Mouse (Mus musculus) hindbrain, embryonic 14.5 days (tissue): ENCODE measurements around the gene Lasp1. TPM values are rescaled to one million over a fixed set of nuclear protein-coding genes. Genes with fewer than 3 reads are reported as not detected.

ENCODE experiments used
- ATAC-seq: fragments of 200-750 bp; cut with Nextera tagmentation; 2 replicates; pipeline ENCODE4 v1.8.0; 2017; ENCODE audit warnings: moderate number of reproducible peaks, mild to moderate bottlenecking, moderate TSS enrichment, moderate library complexity; ENCODE audit not compliant: low FRiP score
- DNase-seq: peaks from one replicate; pipeline ENCODE4 v3.0.0-alpha.2; 2015; ENCODE audit warnings: low spot score
- H3K27ac ChIP-seq: fragments of 300-500 bp; sonication (generic); 2 replicates; pipeline ENCODE4 v1.5.1; 2014; ENCODE audit warnings: mild to moderate bottlenecking, moderate library complexity
- H3K27me3 ChIP-seq: fragments of 300-500 bp; sonication (generic); 2 replicates; pipeline ENCODE4 v1.6.1; 2014; ENCODE audit warnings: mild to moderate bottlenecking, low read length, mixed read lengths; ENCODE audit not compliant: control insufficient read depth, insufficient read depth
- H3K36me3 ChIP-seq: fragments of 300-500 bp; sonication (generic); replicated peaks from 2 replicates; pipeline ENCODE4 v1.6.1; 2014; ENCODE audit not compliant: control insufficient read depth, insufficient read depth
- H3K4me1 ChIP-seq: fragments of 300-500 bp; sonication (generic); replicated peaks from 2 replicates; pipeline ENCODE4 v1.6.1; 2014; ENCODE audit warnings: antibody characterized with exemption, low read length, mixed read lengths; ENCODE audit not compliant: control insufficient read depth, insufficient read depth
- H3K4me2 ChIP-seq: fragments of 300-500 bp; sonication (generic); replicated peaks from 2 replicates; pipeline ENCODE4 v1.6.1; 2014; ENCODE audit warnings: mild to moderate bottlenecking, moderate library complexity
- H3K4me3 ChIP-seq: fragments of 300-500 bp; sonication (generic); replicated peaks from 2 replicates; pipeline ENCODE4 v1.5.1; 2014; ENCODE audit warnings: mild to moderate bottlenecking, low read length
- H3K9ac ChIP-seq: fragments of 300-500 bp; sonication (generic); 2 replicates; pipeline ENCODE4 v1.6.1; 2014
- H3K9me3 ChIP-seq: fragments of 300-500 bp; sonication (generic); 2 replicates; pipeline ENCODE4 v1.6.1; 2016; ENCODE audit warnings: low read length; ENCODE audit not compliant: control insufficient read depth
- WGBS: fragments of 180-500 bp; shearing (Covaris S2); extraction: QIAGEN DNeasy Blood & Tissue Kit; methylation state at CpG from one replicate; pipeline ENCODE4 v1.1.7; 2014; 5-methylcytosine and 5-hydroxymethylcytosine counted together
- polyA plus RNA-seq: library from polyadenylated mRNA; unstranded; fragments of >200 nt; fragmentation: Nextera tagmentation; extraction: Ambion mirVana; gene quantifications from 2 replicates; pipeline ENCODE4 v1.2.1, GENCODE M21; 2014

Gene Lasp1
- polyA plus RNA-seq, 1 experiment from 2014 or later: 110 TPM

DNA sequence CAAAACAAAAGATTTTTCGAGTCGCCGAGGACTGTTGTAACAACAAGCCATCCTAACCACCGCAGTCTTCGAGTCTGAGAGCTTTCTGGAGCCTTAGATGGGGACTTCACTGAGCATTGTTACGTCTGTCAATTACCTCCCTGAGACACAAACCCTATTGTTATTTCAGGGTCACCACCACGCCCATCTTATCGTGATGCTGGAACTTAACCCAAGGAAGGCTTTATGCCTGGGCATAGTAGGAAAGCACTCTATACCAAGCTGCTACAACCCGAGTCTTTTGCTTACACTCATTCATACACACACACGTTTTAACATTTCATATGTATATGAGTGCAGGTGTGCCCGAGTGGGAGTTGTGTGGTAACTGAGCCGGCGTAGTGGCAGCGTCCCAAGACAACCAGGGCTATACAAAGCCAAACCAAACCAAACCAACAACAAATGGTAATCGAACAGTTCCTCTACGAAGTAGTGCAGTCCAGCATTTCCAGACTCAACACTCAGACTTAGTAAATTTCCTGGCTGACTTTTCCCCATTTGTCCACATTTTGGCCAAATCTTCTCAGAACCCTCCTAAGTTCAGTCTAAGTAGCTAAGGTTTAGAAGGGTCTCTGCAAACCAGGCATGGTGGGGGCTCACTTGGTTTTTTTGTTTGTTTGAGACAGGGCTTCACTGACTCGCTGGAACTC is 22.8 kb upstream of the Lasp1 start, which contains the start of gene 1700001P01Rik:
Gene 1700001P01Rik, minus strand, starts transcription at position 111 of the 689 bp plus-strand sequence.
- H3K27ac ChIP-seq: no peak within 1 kb of the TSS
- H3K4me3 ChIP-seq: no peak within 1 kb of the TSS
- no peak for ATAC-seq
- WGBS: 44% methylated on average over 17 of the region's 17 CpGs
- peaks cover 57% of the 10 kb centered on the region for H3K36me3 ChIP-seq
- H3K4me2 ChIP-seq: no peak within 1 kb of the TSS
- no peak for DNase-seq
- no peaks in the 10 kb centered on the region for H3K9me3 ChIP-seq
- peaks cover 11% of the 10 kb centered on the region; the same call in 1 of the 2 replicates for H3K4me1 ChIP-seq
- H3K9ac ChIP-seq: no peak within 1 kb of the TSS
- no peaks in the 10 kb centered on the region for H3K27me3 ChIP-seq

DNA sequence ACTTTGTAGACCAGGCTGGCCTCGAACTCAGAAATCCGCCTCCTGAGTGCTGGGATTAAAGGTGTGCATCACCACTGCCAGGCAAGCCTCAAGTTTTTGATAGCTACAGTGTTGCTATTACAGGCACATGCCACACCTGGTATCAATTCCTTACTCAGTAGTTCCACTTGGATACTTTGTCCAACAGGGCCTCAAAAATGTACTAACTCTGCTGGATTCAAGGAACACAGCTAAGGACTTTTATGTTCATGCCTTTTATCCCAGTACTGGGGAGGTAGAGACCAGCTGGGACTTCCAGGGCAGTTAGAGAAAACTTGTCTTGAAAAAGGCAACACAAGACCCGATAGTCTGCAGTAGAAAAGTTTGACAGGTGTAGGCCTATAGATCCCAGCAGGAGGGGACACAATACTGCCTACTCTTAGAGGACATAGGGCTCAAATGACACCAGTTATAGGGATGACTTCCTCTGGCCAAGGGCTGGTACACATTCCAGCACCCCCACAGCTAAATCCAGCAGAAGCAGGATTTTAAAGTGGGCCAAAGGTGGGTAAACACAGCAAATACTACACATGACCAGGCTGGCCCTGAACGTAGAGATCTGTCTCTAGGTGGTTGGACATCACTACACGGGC is 22.2 kb upstream of the Lasp1 start:
- DNase-seq (no peak), ATAC-seq (no peak)
- peaks cover 61% of the 10 kb centered on the region for H3K36me3 ChIP-seq
- no peak overlapping the region for H3K4me3 ChIP-seq
- 56% methylated on average over 5 of the region's 5 CpGs for WGBS
- H3K9ac ChIP-seq: no peak overlapping the region
- H3K9me3 ChIP-seq: no peaks in the 10 kb centered on the region
- no peaks in the 10 kb centered on the region for H3K27me3 ChIP-seq
- H3K4me2 ChIP-seq: no peak overlapping the region
- H3K27ac ChIP-seq: no peak overlapping the region
- H3K4me1 ChIP-seq: peaks cover 15% of the 10 kb centered on the region; the same call in 1 of the 2 replicates

DNA sequence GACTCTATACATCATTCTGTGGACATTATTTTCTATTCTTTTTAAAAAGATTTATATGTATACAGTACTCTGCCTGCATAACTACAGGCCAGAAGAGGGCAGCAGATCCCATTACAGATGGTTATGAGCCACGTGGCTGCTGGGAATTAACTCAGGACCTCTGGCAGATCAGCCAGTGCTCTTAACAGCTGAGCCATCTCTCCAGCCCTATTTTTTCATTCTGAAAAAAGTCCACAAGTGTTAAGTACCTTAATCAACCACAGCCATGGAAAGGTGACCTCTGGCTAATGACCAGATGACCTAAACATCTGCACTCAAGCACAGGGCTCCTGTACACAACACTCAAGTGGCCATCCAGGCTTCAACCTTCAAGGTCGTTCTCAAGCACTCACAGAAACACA is 21.7 kb upstream of the Lasp1 start:
- Histone ChIP-seq H3K9ac (no peak overlapping the region), H3K27me3 (no peaks in the 10 kb centered on the region), H3K27ac (no peak overlapping the region), H3K4me1 (peaks cover 15% of the 10 kb centered on the region; the same call in 1 of the 2 replicates), H3K9me3 (no peaks in the 10 kb centered on the region), H3K4me2 (no peak overlapping the region), H3K4me3 (no peak overlapping the region), H3K36me3 (peaks cover 61% of the 10 kb centered on the region)
- DNase-seq (peak; percentile 35), ATAC-seq (peak; percentile 27; the same call in 1 of the 2 replicates)
- WGBS: 53% methylated on average over 2 of the region's 2 CpGs

DNA sequence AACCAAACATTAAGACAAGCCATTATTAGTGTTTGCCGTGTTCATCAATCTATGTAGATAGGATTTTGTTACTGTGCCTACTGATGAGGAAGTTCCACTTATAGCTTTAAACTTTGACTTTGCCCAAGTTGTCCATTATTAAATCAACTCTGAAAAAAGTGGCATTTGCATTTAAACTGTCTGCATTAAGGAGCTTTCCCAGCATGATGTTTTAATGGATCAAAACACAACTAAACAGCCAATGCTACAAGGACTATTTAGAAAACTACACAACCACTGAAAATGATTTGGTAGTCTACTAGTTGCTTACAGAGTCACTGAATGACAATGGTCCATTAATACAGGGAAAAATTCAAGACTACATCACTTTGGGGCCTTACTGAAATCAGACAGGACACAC is 19.9 kb upstream of the Lasp1 start:
- H3K4me1 ChIP-seq: peaks cover 19% of the 10 kb centered on the region; the same call in 1 of the 2 replicates
- 95% methylated on average over 1 of the region's 1 CpGs for WGBS
- DNase-seq: no peak
- no peak overlapping the region for H3K4me2 ChIP-seq
- H3K4me3 ChIP-seq: no peak overlapping the region
- no peaks in the 10 kb centered on the region for H3K9me3 ChIP-seq
- no peak overlapping the region for H3K9ac ChIP-seq
- H3K36me3 ChIP-seq: peaks cover 61% of the 10 kb centered on the region
- H3K27me3 ChIP-seq: no peaks in the 10 kb centered on the region
- ATAC-seq: no peak
- no peak overlapping the region for H3K27ac ChIP-seq

DNA sequence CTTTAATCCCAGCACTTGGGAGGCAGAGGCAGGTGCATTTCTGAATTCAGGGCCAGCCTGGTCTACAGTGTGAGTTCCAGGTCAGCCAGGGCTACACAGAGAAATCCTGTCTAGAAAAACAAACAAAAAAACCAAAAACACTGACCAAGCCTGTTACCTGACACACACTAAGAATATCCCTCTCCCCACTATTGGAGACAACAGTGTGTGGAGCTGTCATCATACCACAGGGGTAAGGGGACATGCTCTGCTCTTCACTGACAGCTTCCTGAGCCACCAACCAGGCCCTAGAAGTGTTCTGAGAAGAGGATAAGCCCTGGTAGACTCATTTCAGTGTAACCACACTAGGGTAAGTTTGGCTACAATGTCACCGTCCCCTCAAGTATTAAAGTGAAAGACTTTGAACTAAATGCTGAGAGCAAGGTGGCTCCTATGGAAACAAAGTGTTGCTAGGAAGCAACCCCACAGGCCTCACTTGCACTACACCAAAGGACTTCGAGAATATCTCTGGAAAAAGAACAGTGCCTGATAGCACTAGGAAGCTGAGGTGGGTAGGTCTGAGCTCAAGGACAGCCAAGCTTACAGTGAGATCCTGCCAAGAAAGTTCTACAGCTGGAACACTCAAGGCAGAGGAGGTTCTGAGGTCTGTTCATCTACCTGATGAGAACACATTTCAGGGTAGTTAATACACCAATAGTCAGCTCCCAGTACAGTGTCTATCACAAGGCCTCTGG is 18.7 kb upstream of the Lasp1 start:
- Histone ChIP-seq H3K9me3 (no peaks in the 10 kb centered on the region), H3K4me3 (0 out of 2 replicates have a peak overlapping the region, but pooled peaks have one; percentile 92), H3K4me1 (peaks cover 19% of the 10 kb centered on the region; the same call in 1 of the 2 replicates), H3K36me3 (peaks cover 57% of the 10 kb centered on the region), H3K27ac (no peak overlapping the region), H3K9ac (peak overlapping the region; percentile 98), H3K27me3 (no peaks in the 10 kb centered on the region), H3K4me2 (peak overlapping the region; percentile 86)
- DNase-seq: no peak
- ATAC-seq: no peak
- WGBS: 87% methylated on average over 2 of the region's 2 CpGs

DNA sequence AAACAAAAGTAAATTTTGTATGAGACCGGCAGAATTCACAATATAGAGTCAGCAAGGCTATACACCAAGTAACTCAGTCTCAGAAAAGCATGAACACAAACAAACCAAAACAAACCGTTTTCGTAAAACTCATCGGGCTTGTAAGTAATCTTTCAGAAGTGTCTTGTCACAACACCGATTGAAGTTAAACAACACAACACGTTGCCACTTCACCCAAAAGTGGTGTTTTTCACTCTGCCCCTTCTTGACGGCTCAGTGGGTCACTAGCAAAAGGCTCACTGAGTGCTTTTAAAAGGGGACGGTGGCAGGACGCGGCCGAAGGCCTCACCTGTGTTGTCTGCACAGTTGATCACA is 17.3 kb upstream of the Lasp1 start:
- Histone ChIP-seq H3K4me2 (peak overlapping the region; percentile 86), H3K36me3 (peaks cover 46% of the 10 kb centered on the region), H3K9ac (peak overlapping the region; percentile 98), H3K9me3 (no peaks in the 10 kb centered on the region), H3K4me1 (peaks cover 19% of the 10 kb centered on the region; the same call in 1 of the 2 replicates), H3K4me3 (peak overlapping the region; percentile 92), H3K27me3 (no peaks in the 10 kb centered on the region), H3K27ac (peak overlapping the region; percentile 95)
- DNase-seq (no peak), ATAC-seq (no peak)
- WGBS: 3% methylated on average over 11 of the region's 11 CpGs

DNA sequence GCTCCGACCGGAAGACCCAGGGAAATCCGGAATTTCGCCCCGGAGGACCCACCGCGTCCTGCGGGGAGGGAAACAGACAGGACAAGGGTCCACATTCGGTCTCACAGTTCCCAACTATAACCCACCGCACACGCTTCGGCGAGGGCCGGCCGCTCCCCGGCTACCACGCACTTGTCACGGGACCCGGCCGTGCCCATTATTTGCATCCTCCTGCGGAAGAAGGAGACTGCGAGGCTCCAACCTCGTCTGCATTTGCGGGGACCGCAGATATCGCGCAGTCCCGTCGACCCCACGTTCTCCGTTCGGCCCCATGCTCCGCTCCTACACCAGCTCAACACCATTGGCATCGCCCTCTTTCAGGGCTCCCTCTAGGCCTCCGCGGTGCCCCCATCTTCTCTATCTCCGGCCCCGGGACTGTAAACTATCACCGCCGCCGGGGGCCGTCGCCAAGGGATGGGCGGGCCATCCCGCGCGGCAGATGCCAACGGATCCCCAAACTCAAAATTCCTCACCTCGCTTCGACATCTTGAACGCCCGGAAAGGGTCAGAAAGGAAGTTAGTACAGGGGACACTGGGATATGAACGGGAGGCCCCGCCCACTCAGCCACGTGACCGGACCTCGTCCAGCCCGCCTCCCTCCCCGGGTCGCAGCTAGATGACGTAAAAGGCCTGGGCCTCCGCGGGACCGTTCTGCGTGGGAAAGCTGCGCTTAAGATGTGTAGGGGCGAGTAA is 16.8 kb upstream of the Lasp1 start, which contains the start of gene Rpl23:
Gene Rpl23, minus strand, starts transcription at position 606 of the 732 bp plus-strand sequence.
- WGBS: 0% methylated on average over 67 of the region's 67 CpGs
- Histone ChIP-seq H3K9ac (peak within 1 kb of the TSS; percentile 98), H3K9me3 (no peaks in the 10 kb centered on the region), H3K4me1 (peaks cover 19% of the 10 kb centered on the region; the same call in 1 of the 2 replicates), H3K27ac (peak within 1 kb of the TSS; percentile 95), H3K4me2 (peak within 1 kb of the TSS; percentile 86), H3K4me3 (peak within 1 kb of the TSS; percentile 92), H3K27me3 (no peaks in the 10 kb centered on the region), H3K36me3 (peaks cover 41% of the 10 kb centered on the region)
- ATAC-seq (peak; percentile 94), DNase-seq (peak; percentile 100)

DNA sequence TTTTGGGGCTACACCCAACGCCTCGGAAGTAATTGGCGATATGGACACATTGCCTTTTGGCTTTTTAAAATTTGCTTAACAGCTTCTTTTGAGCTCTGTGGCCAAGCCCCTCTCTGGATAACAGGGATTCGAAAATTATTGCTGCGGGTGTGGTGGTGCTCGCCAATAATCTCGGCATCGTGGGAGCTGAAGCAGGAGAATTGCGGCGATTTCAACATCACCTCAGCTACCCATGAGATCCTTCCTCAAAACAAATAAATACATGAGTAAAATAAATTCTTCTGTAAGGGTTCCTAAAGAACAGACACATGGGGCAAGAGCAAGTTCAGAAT is 16.3 kb upstream of the Lasp1 start:
- peaks cover 35% of the 10 kb centered on the region for H3K36me3 ChIP-seq
- no peaks in the 10 kb centered on the region for H3K27me3 ChIP-seq
- 0% methylated on average over 10 of the region's 10 CpGs for WGBS
- peaks cover 19% of the 10 kb centered on the region; the same call in 1 of the 2 replicates for H3K4me1 ChIP-seq
- peak overlapping the region; percentile 95 for H3K27ac ChIP-seq
- H3K9me3 ChIP-seq: no peaks in the 10 kb centered on the region
- ATAC-seq (peak; percentile 29; the same call in 1 of the 2 replicates), DNase-seq (no peak)
- peak overlapping the region; percentile 62 for H3K4me2 ChIP-seq
- peak overlapping the region; percentile 92 for H3K4me3 ChIP-seq
- H3K9ac ChIP-seq: peak overlapping the region; percentile 78
